Mouse (Mus musculus): Measurements from ENCODE around the gene Npas2.

- no peak for TF ChIP-seq EP300 (IDR thresholded peaks at IDR 0.05; ENCODE audit: low read depth in 1 of 2, low read length in 2 of 2)
- no peak for TF ChIP-seq CTCF (IDR thresholded peaks at IDR 0.05 in 2 of 3, conservative IDR thresholded peaks at IDR 0.05 in 1 of 3; ENCODE audit: control insufficient read depth in 1 of 3, insufficient read depth in 1 of 3, low read depth in 2 of 3, low read length in 3 of 3, poor library complexity in 1 of 3, severe bottlenecking in 1 of 3)
- no peak for TF ChIP-seq POLR2A (IDR thresholded peaks at IDR 0.05; ENCODE audit: control insufficient read depth in 1 of 2, insufficient read depth in 1 of 2, low read depth in 1 of 2, low read length in 2 of 2, poor library complexity in 1 of 2)
- TF ChIP-seq MXI1 (IDR thresholded peaks at IDR 0.05; ENCODE audit: low read depth, low read length), result no peak
- TF ChIP-seq CHD2 (IDR thresholded peaks at IDR 0.05; ENCODE audit: low read length), result no peak
- TF ChIP-seq NRF1 (IDR thresholded peaks at IDR 0.05; ENCODE audit: insufficient read depth, low read depth, low read length, poor library complexity, severe bottlenecking), result no peak
- no peak for TF ChIP-seq GATA1 (IDR thresholded peaks at IDR 0.05; ENCODE audit: low read depth, low read length)
- TF ChIP-seq KAT2A (conservative IDR thresholded peaks at IDR 0.05; ENCODE audit: low read depth, low read length), result no peak
- TF ChIP-seq JUND (IDR thresholded peaks at IDR 0.05; ENCODE audit: low read depth, low read length), result no peak
- TF ChIP-seq GABPA (IDR thresholded peaks at IDR 0.05; ENCODE audit: low read depth, low read length), result no peak
- no peak for TF ChIP-seq MAFK (IDR thresholded peaks at IDR 0.05; ENCODE audit: borderline replicate concordance, low read depth, low read length)
- TF ChIP-seq ELF1 (IDR thresholded peaks at IDR 0.05; ENCODE audit: low read depth, low read length), result no peak
- TF ChIP-seq MAX (IDR thresholded peaks at IDR 0.05; ENCODE audit: low read length), result no peak
- no peak for TF ChIP-seq MEF2A (IDR thresholded peaks at IDR 0.05; ENCODE audit: extremely low read depth, insufficient replicate concordance, low read depth, low read length, poor library complexity, severe bottlenecking)
These were observed 2.6 kb downstream of the Npas2 start for GRCm38 (mm10) chr1:39196126-39196525.

Measured in MEL (cell line).